Mouse (Mus musculus) erythroblast, embryonic 14.5 days (primary cell): ENCODE measurements around the gene Sf3b6.

Experiments used
- GATA1 ChIP-seq: IDR thresholded peaks from 2 replicates; pipeline ENCODE4 v1.6.1; 2012; ENCODE audit warnings: low read length, inconsistent platforms, mixed read lengths
- TAL1 ChIP-seq: IDR thresholded peaks from 3 replicates; pipeline ENCODE4 v1.6.1; 2012; ENCODE audit warnings: low read length, inconsistent platforms, mixed read lengths

GRCm38 (mm10) chr12:4777734-4778133 lies 39.6 kb upstream of the Sf3b6 start:
- TF ChIP-seq GATA1, result no peak
- TF ChIP-seq TAL1, result no peak
